Mouse (Mus musculus): ENCODE measurements around the gene Hectd3. TPM values are rescaled to one million over a fixed set of nuclear protein-coding genes. Genes with fewer than 3 reads are reported as not detected.
A peak's percentile ranks its signal among the peaks of the same experiment; 100 is the strongest.

Gene Hectd3
- polyA plus RNA-seq, 1 experiment from 2014 or later, result 6.5 TPM

DNA sequence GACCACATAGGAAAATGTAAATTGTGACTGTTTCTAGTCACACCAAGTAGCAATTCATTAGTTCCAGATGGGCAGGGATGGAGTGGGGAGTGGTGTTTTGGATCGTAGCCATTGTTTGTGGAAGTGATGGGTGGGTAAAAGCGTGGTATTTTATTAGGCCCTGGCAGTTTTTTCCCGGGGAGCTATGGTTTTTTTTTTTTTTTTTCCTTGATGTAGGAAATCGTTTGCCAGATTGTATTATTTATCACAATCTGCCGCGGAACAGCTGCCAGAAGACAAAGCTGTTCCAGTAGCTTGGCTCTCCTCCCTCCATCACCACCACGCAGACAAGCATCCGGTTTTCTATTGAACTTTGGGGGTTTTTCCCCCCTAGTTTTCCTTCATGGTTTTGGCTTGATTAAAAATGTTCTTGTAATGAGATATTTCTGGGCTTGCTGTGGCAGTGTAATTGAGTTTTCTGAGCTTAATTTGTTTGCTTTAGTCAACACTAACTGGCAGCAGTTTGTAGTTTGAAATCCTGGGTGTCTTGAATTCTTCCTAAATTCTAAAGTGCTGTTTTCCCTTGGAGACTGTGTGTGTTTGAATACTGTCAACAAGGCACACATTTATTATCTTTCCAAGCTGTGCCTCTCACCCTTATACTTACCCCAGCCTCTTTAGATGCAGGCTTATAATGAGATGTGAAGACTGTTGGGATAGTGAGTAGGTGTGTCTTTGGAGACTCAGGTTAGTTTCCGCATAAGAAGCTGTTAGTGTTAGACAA, 45.0 kb downstream of the Hectd3 start:
- H3K4me2 ChIP-seq (ENCODE audit: low read depth, low read length), result no peak overlapping the region
- 71% methylated on average over 9 of the region's 9 CpGs for WGBS (ENCODE audit: insufficient replicate concordance)
- no peaks in the 10 kb centered on the region for H3K36me3 ChIP-seq (ENCODE audit: control insufficient read depth, insufficient read depth)
- no peak overlapping the region for H3K27ac ChIP-seq (ENCODE audit: low read length)
- H3K9me3 ChIP-seq (replicated peaks; ENCODE audit: control insufficient read depth, low read length), result no peaks in the 10 kb centered on the region
- no peak overlapping the region for H3K4me3 ChIP-seq (ENCODE audit: low read depth, low read length)
- ATAC-seq (ENCODE audit: low read depth), result no peak
- H3K4me1 ChIP-seq (ENCODE audit: control insufficient read depth, low read depth, low read length), result peaks cover 7% of the 10 kb centered on the region
- H3K27me3 ChIP-seq (ENCODE audit: control insufficient read depth, insufficient read depth, low read depth, low read length), result no peaks in the 10 kb centered on the region
- H3K9ac ChIP-seq (ENCODE audit: low read depth, low read length), result no peak overlapping the region

DNA sequence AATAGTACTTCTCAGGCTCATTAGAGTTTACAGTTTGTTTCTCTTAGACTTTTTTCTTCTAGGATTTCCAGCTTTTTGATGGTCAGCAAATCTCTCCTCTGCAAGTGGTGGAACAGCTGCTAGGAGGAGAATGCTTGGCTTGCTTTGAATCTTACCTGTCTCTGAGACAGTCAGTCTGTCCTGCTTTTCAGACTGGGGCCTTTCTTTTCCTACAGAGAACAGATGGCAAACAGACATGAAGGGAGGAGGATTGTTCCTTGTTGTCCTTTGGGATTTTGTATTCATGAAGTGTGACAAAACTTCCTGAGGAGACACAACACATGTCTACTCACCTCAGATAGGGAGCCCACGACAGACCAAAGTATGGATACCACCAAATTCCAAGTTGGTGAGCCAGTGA, 45.7 kb downstream of the Hectd3 start:
- H3K9me3 ChIP-seq (replicated peaks; ENCODE audit: control insufficient read depth, low read length), result no peaks in the 10 kb centered on the region
- H3K4me2 ChIP-seq (ENCODE audit: low read depth, low read length), result no peak overlapping the region
- WGBS (ENCODE audit: insufficient replicate concordance), result 74% methylated on average over 1 of the region's 1 CpGs
- H3K27me3 ChIP-seq (ENCODE audit: control insufficient read depth, insufficient read depth, low read depth, low read length), result no peaks in the 10 kb centered on the region
- H3K27ac ChIP-seq (ENCODE audit: low read length), result no peak overlapping the region; the same call in 1 of the 2 replicates
- H3K36me3 ChIP-seq (ENCODE audit: control insufficient read depth, insufficient read depth), result no peaks in the 10 kb centered on the region
- no peak for ATAC-seq (ENCODE audit: low read depth)
- no peak overlapping the region for H3K9ac ChIP-seq (ENCODE audit: low read depth, low read length)
- no peak overlapping the region for H3K4me3 ChIP-seq (ENCODE audit: low read depth, low read length)
- H3K4me1 ChIP-seq (ENCODE audit: control insufficient read depth, low read depth, low read length), result peaks cover 7% of the 10 kb centered on the region

DNA sequence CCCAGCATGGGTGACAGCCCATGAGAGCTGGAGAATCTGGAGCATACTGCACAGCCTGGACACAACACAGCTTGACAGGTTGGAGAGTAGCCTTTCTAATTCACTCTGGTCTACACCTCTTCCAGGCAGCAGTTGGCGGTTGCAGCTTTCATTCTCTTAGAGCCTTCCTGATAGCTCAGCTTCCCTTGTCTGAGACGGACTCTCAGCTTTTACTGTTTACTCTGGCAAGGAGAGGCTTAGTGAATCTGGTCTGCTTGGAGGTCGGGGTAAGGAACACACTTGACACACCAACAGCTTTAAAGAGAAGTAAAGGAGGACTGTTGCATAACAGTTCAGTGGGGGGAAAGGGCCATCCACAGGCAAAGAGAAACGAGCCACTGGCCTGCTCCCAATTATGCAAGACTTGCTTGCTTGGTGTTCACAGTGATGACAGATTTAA, 46.2 kb downstream of the Hectd3 start:
- Histone ChIP-seq H3K27ac (ENCODE audit: low read length) (no peak overlapping the region; the same call in 1 of the 2 replicates), H3K27me3 (ENCODE audit: control insufficient read depth, insufficient read depth, low read depth, low read length) (no peaks in the 10 kb centered on the region), H3K36me3 (ENCODE audit: control insufficient read depth, insufficient read depth) (no peaks in the 10 kb centered on the region), H3K4me2 (ENCODE audit: low read depth, low read length) (no peak overlapping the region), H3K4me1 (ENCODE audit: control insufficient read depth, low read depth, low read length) (peaks cover 7% of the 10 kb centered on the region), H3K9me3 (replicated peaks; ENCODE audit: control insufficient read depth, low read length) (no peaks in the 10 kb centered on the region), H3K9ac (ENCODE audit: low read depth, low read length) (no peak overlapping the region), H3K4me3 (ENCODE audit: low read depth, low read length) (no peak overlapping the region)
- WGBS (ENCODE audit: insufficient replicate concordance), result 36% methylated on average over 4 of the region's 4 CpGs
- peak; percentile 73 for ATAC-seq (ENCODE audit: low read depth)

DNA sequence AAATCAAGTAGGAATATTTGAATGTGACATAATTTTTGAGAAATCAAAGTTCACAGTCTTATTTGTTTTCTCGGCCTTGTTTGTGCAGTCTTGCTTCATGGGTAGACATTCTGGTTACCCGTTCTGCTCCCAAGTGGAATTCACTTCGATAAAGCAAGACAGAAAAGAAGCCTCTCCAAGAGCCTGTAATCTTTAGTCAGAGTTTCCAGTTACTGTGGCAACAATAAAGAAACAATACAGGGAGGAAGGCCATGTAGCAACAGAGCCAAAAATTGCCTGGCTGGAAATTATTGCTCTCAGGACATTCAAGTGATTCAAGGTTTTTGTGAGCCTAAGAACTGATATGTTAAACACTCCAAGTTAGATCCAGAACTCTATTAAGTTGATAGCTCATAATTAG, 53.7 kb downstream of the Hectd3 start:
- Histone ChIP-seq H3K27me3 (ENCODE audit: control insufficient read depth, insufficient read depth, low read depth, low read length) (no peaks in the 10 kb centered on the region), H3K4me3 (ENCODE audit: low read depth, low read length) (no peak overlapping the region), H3K36me3 (ENCODE audit: control insufficient read depth, insufficient read depth) (peaks cover 2% of the 10 kb centered on the region; the same call in 1 of the 2 replicates), H3K4me2 (ENCODE audit: low read depth, low read length) (no peak overlapping the region), H3K9ac (ENCODE audit: low read depth, low read length) (no peak overlapping the region), H3K4me1 (ENCODE audit: control insufficient read depth, low read depth, low read length) (no peaks in the 10 kb centered on the region), H3K9me3 (replicated peaks; ENCODE audit: control insufficient read depth, low read length) (no peaks in the 10 kb centered on the region), H3K27ac (ENCODE audit: low read length) (no peak overlapping the region)
- 80% methylated on average over 3 of the region's 3 CpGs for whole genome bisulfite sequencing (ENCODE audit: insufficient replicate concordance)
- ATAC-seq (ENCODE audit: low read depth), result no peak

DNA sequence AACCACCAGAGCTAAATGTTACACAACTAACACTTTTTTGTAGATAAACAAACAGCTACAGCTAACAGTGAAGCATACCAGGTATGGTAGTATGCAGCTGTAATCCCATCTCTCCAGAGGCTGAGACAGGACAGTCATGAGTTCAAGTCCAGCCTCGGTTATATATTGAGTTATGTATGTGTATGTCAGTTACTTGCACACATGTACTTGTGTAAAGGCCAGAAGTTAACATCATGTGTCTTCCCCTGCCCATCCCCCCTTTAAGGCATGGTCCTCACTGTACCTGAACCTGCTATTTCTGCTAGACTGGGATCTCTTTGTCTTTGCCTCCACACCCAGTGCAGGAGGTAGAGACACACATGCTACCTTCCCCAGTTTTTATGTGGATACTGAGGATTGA, 54.4 kb downstream of the Hectd3 start:
- Histone ChIP-seq H3K27ac (ENCODE audit: low read length) (no peak overlapping the region), H3K9ac (ENCODE audit: low read depth, low read length) (no peak overlapping the region), H3K4me2 (ENCODE audit: low read depth, low read length) (no peak overlapping the region), H3K36me3 (ENCODE audit: control insufficient read depth, insufficient read depth) (peaks cover 2% of the 10 kb centered on the region; the same call in 1 of the 2 replicates), H3K27me3 (ENCODE audit: control insufficient read depth, insufficient read depth, low read depth, low read length) (no peaks in the 10 kb centered on the region), H3K4me1 (ENCODE audit: control insufficient read depth, low read depth, low read length) (no peaks in the 10 kb centered on the region), H3K9me3 (replicated peaks; ENCODE audit: control insufficient read depth, low read length) (no peaks in the 10 kb centered on the region), H3K4me3 (ENCODE audit: low read depth, low read length) (no peak overlapping the region)
- 76% methylated on average over 1 of the region's 1 CpGs for WGBS (ENCODE audit: insufficient replicate concordance)
- ATAC-seq (ENCODE audit: low read depth), result no peak

DNA sequence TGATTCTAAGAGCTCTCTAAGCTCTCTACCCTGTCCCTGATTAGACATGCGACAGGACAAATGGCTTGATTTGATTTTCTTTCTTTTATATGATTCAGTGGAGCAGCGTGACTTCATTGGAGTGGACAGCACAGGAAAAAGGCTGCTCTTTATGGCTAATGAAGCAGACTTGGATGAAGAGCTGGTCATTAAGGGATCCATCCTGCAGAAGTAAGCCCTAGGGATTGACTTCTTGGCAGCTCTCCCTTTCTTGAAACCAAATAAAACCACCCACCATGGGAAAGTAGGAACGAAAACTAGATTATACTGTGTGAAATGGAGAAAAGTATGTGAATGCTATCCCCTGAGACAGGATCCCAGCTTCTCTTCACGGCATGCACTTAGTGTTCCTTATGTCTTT, 57.5 kb downstream of the Hectd3 start:
- Histone ChIP-seq H3K4me3 (ENCODE audit: low read depth, low read length) (no peak overlapping the region), H3K9me3 (replicated peaks; ENCODE audit: control insufficient read depth, low read length) (no peaks in the 10 kb centered on the region), H3K4me1 (ENCODE audit: control insufficient read depth, low read depth, low read length) (peaks cover 24% of the 10 kb centered on the region), H3K9ac (ENCODE audit: low read depth, low read length) (no peak overlapping the region), H3K27me3 (ENCODE audit: control insufficient read depth, insufficient read depth, low read depth, low read length) (no peaks in the 10 kb centered on the region), H3K27ac (ENCODE audit: low read length) (no peak overlapping the region), H3K4me2 (ENCODE audit: low read depth, low read length) (no peak overlapping the region), H3K36me3 (ENCODE audit: control insufficient read depth, insufficient read depth) (peaks cover 2% of the 10 kb centered on the region; the same call in 1 of the 2 replicates)
- no peak for ATAC-seq (ENCODE audit: low read depth)
- 83% methylated on average over 4 of the region's 4 CpGs for WGBS (ENCODE audit: insufficient replicate concordance)

DNA sequence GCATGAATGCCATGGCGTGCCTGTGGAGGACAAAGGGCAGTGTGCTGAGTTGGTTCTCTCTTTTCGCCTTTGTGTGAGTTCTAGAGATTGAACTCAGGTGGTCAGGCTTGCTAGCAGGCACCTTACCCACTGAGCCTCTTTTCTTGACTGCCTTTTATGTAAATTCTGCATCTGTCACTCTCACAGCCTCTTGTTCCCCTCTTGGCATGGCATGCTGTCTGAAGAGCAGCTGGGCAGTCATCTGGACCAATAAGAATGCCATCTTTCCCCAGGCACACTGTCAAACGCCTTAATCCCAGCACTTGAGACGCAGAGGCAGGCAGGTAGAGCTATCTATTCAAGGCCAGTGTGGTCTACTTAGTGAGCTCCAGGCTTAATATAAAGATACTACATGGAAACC, 58.8 kb downstream of the Hectd3 start:
- Histone ChIP-seq H3K9ac (ENCODE audit: low read depth, low read length) (no peak overlapping the region), H3K27me3 (ENCODE audit: control insufficient read depth, insufficient read depth, low read depth, low read length) (no peaks in the 10 kb centered on the region), H3K4me3 (ENCODE audit: low read depth, low read length) (no peak overlapping the region), H3K4me1 (ENCODE audit: control insufficient read depth, low read depth, low read length) (peaks cover 34% of the 10 kb centered on the region), H3K4me2 (ENCODE audit: low read depth, low read length) (no peak overlapping the region), H3K36me3 (ENCODE audit: control insufficient read depth, insufficient read depth) (peaks cover 2% of the 10 kb centered on the region; the same call in 1 of the 2 replicates), H3K27ac (ENCODE audit: low read length) (no peak overlapping the region), H3K9me3 (replicated peaks; ENCODE audit: control insufficient read depth, low read length) (no peaks in the 10 kb centered on the region)
- 86% methylated on average over 4 of the region's 4 CpGs for WGBS (ENCODE audit: insufficient replicate concordance)
- no peak for ATAC-seq (ENCODE audit: low read depth)

Other genes with a start within 250 kb of the Hectd3 start
- gene Toe1, start 187.7 kb upstream of the Hectd3 start, polyA plus RNA-seq (2015; fragmentation: Nextera tagmentation; extraction: Ambion mirVana), result 11.4 and 12.6 TPM in 2 replicates
- 2.6 and 2.9 TPM in 2 replicates for gene Mutyh, start 187.6 kb upstream of the Hectd3 start, polyA plus RNA-seq (2015; fragmentation: Nextera tagmentation; extraction: Ambion mirVana)
- gene Hpdl, start 173.6 kb upstream of the Hectd3 start, polyA plus RNA-seq (2015; fragmentation: Nextera tagmentation; extraction: Ambion mirVana), result 0.11 and 0.12 TPM in 2 replicates
- 0.01 and 0.06 TPM in 2 replicates for gene Zswim5, start 117.9 kb upstream of the Hectd3 start, polyA plus RNA-seq (2015; fragmentation: Nextera tagmentation; extraction: Ambion mirVana)
- 518 and 567 TPM in 2 replicates for gene Urod, start 904 bp upstream of the Hectd3 start, polyA plus RNA-seq (2015; fragmentation: Nextera tagmentation; extraction: Ambion mirVana)
- gene Eif2b3, start 24.1 kb downstream of the Hectd3 start, polyA plus RNA-seq (2015; fragmentation: Nextera tagmentation; extraction: Ambion mirVana), result 20.3 and 20.8 TPM in 2 replicates
- gene Ptch2, start 100.8 kb downstream of the Hectd3 start, polyA plus RNA-seq (2015; fragmentation: Nextera tagmentation; extraction: Ambion mirVana), result 0.67 and 0.69 TPM in 2 replicates
- 1.5 and 1.8 TPM in 2 replicates for gene Btbd19, start 130.4 kb downstream of the Hectd3 start, polyA plus RNA-seq (2015; fragmentation: Nextera tagmentation; extraction: Ambion mirVana)
- 0.11 TPM in 1 of 2 replicates, not detected in the other for gene Tctex1d4, start 131.5 kb downstream of the Hectd3 start, polyA plus RNA-seq (2015; fragmentation: Nextera tagmentation; extraction: Ambion mirVana)
- 2.2 TPM in 2 replicates for gene Plk3, start 138.6 kb downstream of the Hectd3 start, polyA plus RNA-seq (2015; fragmentation: Nextera tagmentation; extraction: Ambion mirVana)
- gene Rps8, start 160.9 kb downstream of the Hectd3 start, polyA plus RNA-seq (2015; fragmentation: Nextera tagmentation; extraction: Ambion mirVana), result 514 and 522 TPM in 2 replicates
- gene Kif2c, start 187.3 kb downstream of the Hectd3 start, polyA plus RNA-seq (2015; fragmentation: Nextera tagmentation; extraction: Ambion mirVana), result 26.8 and 28.9 TPM in 2 replicates

Measured in liver, embryonic 16.5 days (tissue).